Mouse (Mus musculus) erythroblast, embryonic 14.5 days (primary cell): ENCODE measurements around the gene Cenpv.

Source experiments
- GATA1 ChIP-seq: IDR thresholded peaks from 2 replicates; pipeline ENCODE4 v1.6.1; 2012; ENCODE audit warnings: low read length, inconsistent platforms, mixed read lengths
- TAL1 ChIP-seq: IDR thresholded peaks from 3 replicates; pipeline ENCODE4 v1.6.1; 2012; ENCODE audit warnings: low read length, inconsistent platforms, mixed read lengths

- TF ChIP-seq GATA1 (no peak), TAL1 (no peak)
Measured at GRCm38 (mm10) chr11:62553633-62554032, 14.6 kb upstream of the Cenpv start.
